Mouse (Mus musculus): Measurements from ENCODE around the gene Usp42.

DNA sequence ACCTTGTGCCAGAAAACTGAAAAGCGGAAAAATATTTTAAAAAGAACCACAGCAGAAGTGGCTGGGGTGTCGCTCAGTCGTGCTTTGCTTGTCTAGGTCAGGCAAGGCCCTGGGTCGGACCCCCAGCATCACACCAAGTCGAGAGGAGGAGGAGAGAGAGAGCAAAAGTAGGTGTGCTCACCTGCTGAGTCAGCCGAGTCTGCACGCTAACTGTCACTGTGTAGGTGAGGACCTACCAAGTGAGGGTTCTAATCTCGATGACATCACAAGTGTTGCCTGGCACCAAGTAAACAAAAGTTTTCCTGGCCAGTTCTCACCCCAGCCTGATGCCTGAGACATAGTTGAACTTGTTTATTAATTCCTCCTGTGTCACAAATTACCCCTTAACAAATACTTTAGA lies 27.5 kb upstream of the Usp42 start:
- TF ChIP-seq TCF12 (IDR thresholded peaks at IDR 0.05; ENCODE audit: insufficient read depth, poor library complexity, severe bottlenecking) (no peak), USF1 (IDR thresholded peaks at IDR 0.05; ENCODE audit: low read depth) (no peak), MAX (IDR thresholded peaks at IDR 0.05; ENCODE audit: low read depth) (no peak), CEBPB (IDR thresholded peaks at IDR 0.05; ENCODE audit: insufficient read depth, poor library complexity, severe bottlenecking) (no peak)

Data from myocyte (in vitro differentiated cells).